Mouse (Mus musculus): ENCODE results near the gene Cyp2j6. TPM values are rescaled to one million over a fixed set of nuclear protein-coding genes. Genes with fewer than 3 reads are reported as not detected.

Gene Cyp2j6
- polyA plus RNA-seq, 1 experiment from 2014 or later = 6.7 TPM

DNA sequence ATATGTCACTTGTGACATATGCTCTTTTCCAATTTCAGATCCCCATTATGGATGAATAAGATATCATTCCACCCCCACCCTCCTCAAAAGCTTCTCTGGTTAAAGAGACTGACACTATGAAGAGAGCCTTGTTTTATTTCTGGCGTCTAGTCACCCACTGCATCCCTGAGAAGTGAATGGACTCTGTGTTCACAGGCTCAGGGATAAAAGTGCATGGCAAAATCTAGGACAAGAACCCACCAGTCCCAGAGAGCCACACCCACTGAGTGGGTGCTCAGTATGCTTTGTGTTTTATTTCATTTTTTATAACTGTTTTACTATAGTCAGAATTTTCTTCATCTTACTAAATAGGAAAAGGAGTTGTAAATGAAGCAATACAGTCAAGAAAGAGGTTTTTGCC, 7.5 kb downstream of the Cyp2j6 start:
- H3K36me3 ChIP-seq = no peaks in the 10 kb centered on the region
- no peak for ATAC-seq (ENCODE audit: borderline replicate concordance, extremely low read depth, low FRiP score, low TSS enrichment)
- WGBS = 48% methylated on average over 1 of the region's 1 CpGs

DNA sequence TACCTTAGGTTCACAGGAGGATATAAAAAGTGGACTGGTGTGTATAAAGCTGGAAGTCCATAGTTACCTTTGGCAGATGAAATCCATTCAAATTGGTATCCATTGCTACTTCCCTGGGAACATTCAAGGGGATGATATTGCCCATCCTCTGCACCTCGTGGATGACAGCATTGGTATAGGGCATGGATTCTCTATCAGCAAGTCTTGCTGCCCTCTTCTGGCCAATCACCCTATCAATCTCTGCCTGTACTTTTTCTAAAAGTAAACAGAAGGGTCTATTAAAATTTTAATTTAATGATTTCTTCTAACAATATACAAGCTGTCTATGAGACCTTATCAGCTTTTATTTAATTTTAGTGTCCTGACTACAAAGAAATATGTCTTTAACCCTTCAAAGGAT, 27.7 kb downstream of the Cyp2j6 start:
- H3K4me1 ChIP-seq = no peaks in the 10 kb centered on the region
- no peak overlapping the region for H3K4me3 ChIP-seq
- no peak overlapping the region for H3K27ac ChIP-seq
- no peak overlapping the region for H3K4me2 ChIP-seq
- no peak for ATAC-seq (ENCODE audit: borderline replicate concordance, extremely low read depth, low FRiP score, low TSS enrichment)
- H3K36me3 ChIP-seq = no peaks in the 10 kb centered on the region
- no peaks in the 10 kb centered on the region for H3K9me3 ChIP-seq
- H3K27me3 ChIP-seq = no peaks in the 10 kb centered on the region
- 3% methylated on average over 1 of the region's 1 CpGs for WGBS
- no peak overlapping the region for H3K9ac ChIP-seq

More for the DNA sequence above, 7.5 kb downstream of the Cyp2j6 start:
- no peaks in the 10 kb centered on the region for H3K9me3 ChIP-seq
- H3K9ac ChIP-seq = no peak overlapping the region
- H3K27me3 ChIP-seq = no peaks in the 10 kb centered on the region
- H3K27ac ChIP-seq = no peak overlapping the region
- H3K4me1 ChIP-seq = no peaks in the 10 kb centered on the region
- no peak overlapping the region for H3K4me3 ChIP-seq
- H3K4me2 ChIP-seq = no peak overlapping the region

DNA sequence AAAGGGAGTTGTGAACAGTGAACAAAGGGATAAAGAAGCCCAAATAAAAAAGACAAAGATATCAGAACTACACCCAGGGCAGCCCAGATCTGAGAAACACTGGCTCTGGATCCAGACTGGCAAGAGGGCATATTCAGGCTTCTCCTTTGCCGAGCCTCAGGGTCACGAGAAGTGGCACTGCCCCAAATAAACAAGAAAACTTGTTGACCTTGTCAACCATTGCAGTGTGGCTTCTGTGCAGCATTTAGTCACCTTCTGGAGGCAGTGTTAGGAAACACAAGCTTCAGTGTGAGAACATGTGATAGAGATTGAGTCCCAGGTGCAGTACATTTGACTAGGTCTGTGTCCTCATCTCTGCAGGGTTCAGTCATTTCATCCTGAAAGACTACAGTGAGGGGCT, 31.2 kb downstream of the Cyp2j6 start:
- no peak overlapping the region for H3K4me2 ChIP-seq
- 68% methylated on average over 2 of the region's 2 CpGs for WGBS
- H3K4me3 ChIP-seq = no peak overlapping the region
- no peak for ATAC-seq (ENCODE audit: borderline replicate concordance, extremely low read depth, low FRiP score, low TSS enrichment)
- no peaks in the 10 kb centered on the region for H3K9me3 ChIP-seq
- H3K4me1 ChIP-seq = no peaks in the 10 kb centered on the region
- H3K9ac ChIP-seq = no peak overlapping the region
- no peaks in the 10 kb centered on the region for H3K36me3 ChIP-seq
- no peak overlapping the region for H3K27ac ChIP-seq
- no peaks in the 10 kb centered on the region for H3K27me3 ChIP-seq

DNA sequence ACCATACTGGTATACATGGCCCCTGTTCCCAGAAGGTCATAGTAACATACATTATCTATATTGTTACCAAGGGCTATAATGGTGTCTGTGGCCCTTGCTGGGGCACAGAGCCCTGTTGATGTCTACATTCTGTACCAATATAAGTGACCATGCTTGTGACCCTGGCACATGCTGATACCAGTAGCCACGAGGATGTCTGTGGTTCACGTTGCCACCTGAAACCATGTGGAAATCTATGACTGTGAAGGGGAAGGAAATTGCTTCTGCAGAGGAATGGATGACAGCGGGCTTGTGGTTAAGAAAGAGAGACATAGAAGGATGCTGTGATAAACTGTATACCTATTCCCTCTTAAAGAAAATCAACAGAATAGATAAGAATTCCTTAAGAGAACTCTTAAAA, 43.4 kb downstream of the Cyp2j6 start:
- Histone ChIP-seq H3K27me3 (no peaks in the 10 kb centered on the region), H3K9me3 (no peaks in the 10 kb centered on the region), H3K4me2 (no peak overlapping the region), H3K36me3 (no peaks in the 10 kb centered on the region), H3K9ac (no peak overlapping the region), H3K4me1 (no peaks in the 10 kb centered on the region), H3K4me3 (no peak overlapping the region), H3K27ac (no peak overlapping the region)
- WGBS = 75% methylated on average over 3 of the region's 3 CpGs
- ATAC-seq (ENCODE audit: borderline replicate concordance, extremely low read depth, low FRiP score, low TSS enrichment) = no peak

DNA sequence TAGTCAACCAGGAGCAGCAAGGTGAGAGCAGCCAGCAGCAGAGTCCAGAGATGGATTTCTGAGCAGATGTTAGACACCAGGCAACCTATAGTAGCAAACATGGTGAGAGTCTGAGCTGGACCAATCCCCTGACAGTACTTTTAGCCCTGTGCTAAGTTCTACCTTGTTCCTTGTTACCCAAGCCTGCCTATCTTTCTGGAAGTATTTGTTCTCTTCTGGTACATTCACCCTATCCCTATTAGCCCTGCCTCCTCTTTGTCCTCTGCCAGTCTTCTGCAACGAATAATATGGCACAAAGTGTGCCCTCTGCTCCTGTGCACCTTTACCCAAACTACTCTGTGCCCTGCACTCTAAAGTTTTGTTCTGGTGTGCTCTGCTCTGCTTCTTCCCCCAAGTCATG, 46.2 kb downstream of the Cyp2j6 start, which contains the start of gene Cyp2j8:
Gene Cyp2j8, minus strand, starts transcription at position 101 of the 400 bp plus-strand sequence.
- H3K4me2 ChIP-seq = no peak within 1 kb of the TSS
- H3K36me3 ChIP-seq = no peaks in the 10 kb centered on the region
- no peak within 1 kb of the TSS for H3K9ac ChIP-seq
- H3K27me3 ChIP-seq = no peaks in the 10 kb centered on the region
- H3K4me3 ChIP-seq = no peak within 1 kb of the TSS
- no peaks in the 10 kb centered on the region for H3K9me3 ChIP-seq
- no peaks in the 10 kb centered on the region for H3K4me1 ChIP-seq
- no peak for ATAC-seq (ENCODE audit: borderline replicate concordance, extremely low read depth, low FRiP score, low TSS enrichment)
- WGBS = 90% methylated on average over 1 of the region's 1 CpGs
- no peak within 1 kb of the TSS for H3K27ac ChIP-seq

Other genes starting within 250 kb of the Cyp2j6 start
- gene Cyp2j11, start 205.0 kb downstream of the Cyp2j6 start, polyA plus RNA-seq (2015; fragmentation: Nextera tagmentation; extraction: Ambion mirVana) = not detected in 2 replicates
- gene Cyp2j8, start 46.3 kb downstream of the Cyp2j6 start, polyA plus RNA-seq (2015; fragmentation: Nextera tagmentation; extraction: Ambion mirVana) = not detected in 2 replicates
- 3.4 and 3.7 TPM in 2 replicates for gene Cyp2j9, start 37.9 kb upstream of the Cyp2j6 start, polyA plus RNA-seq (2015; fragmentation: Nextera tagmentation; extraction: Ambion mirVana)
- not detected in 2 replicates for gene Cyp2j5, start 110.5 kb upstream of the Cyp2j6 start, polyA plus RNA-seq (2015; fragmentation: Nextera tagmentation; extraction: Ambion mirVana)
- gene Gm12695, start 231.5 kb upstream of the Cyp2j6 start, polyA plus RNA-seq (2015; fragmentation: Nextera tagmentation; extraction: Ambion mirVana) = 0.11 and 0.17 TPM in 2 replicates